8 mouse cellular contexts compared by ENCODE assay signal in genomic region chrX:75673920-75674665, GRCm38 (mm10).
DNase-seq lines count a peak whose midpoint lies in the region; ATAC-seq and TF ChIP-seq lines count a peak whose summit lies in the region.

No protein-coding gene starts in this region.

- H3K9me3 ChIP-seq in embryonic facial prominence, embryonic 13.5 days: no peaks in the 10 kb centered on the region
- H3K9me3 ChIP-seq in limb, embryonic 12.5 days: no peaks in the 10 kb centered on the region
- H3K9me3 ChIP-seq in midbrain, embryonic 15.5 days: no peaks in the 10 kb centered on the region

- H3K27me3 ChIP-seq in embryonic facial prominence, embryonic 13.5 days: no peaks in the 10 kb centered on the region
- no peaks in the 10 kb centered on the region for H3K27me3 ChIP-seq in kidney, adult 2 months (replicated peaks; ENCODE audit: control insufficient read depth, insufficient read depth, low read length)
- H3K27me3 ChIP-seq in limb, embryonic 12.5 days: no peaks in the 10 kb centered on the region
- no peaks in the 10 kb centered on the region for H3K27me3 ChIP-seq in midbrain, embryonic 15.5 days (replicated peaks)
- H3K27me3 ChIP-seq in spleen, adult 2 months (ENCODE audit: control insufficient read depth, insufficient read depth, low read length): no peaks in the 10 kb centered on the region

- peak; percentile 95 for ATAC-seq in embryonic facial prominence, embryonic 13.5 days (ENCODE audit: insufficient number of reproducible peaks, insufficient read depth, low FRiP score, low TSS enrichment, low read depth)
- peak; percentile 98 for ATAC-seq in limb, embryonic 12.5 days (ENCODE audit: insufficient number of reproducible peaks, insufficient read depth, low FRiP score, low TSS enrichment, low read depth)
- peak; percentile 98 for ATAC-seq in midbrain, embryonic 15.5 days (replicated peaks)

- DNase-seq in 3134 (ENCODE audit: extremely low read depth, insufficient read length, low spot score): peak; percentile 81
- DNase-seq in adrenal gland, postnatal 36 days: peak; percentile 86 to 87
- DNase-seq in heart, adult 18-20 months: peak; percentile 95 to 97
- DNase-seq in kidney, adult 2 months: peak; percentile 98
- peak; percentile 85 to 97 for DNase-seq in spleen, adult 2 months (ENCODE audit: low read depth in 1 of 2, low spot score in 2 of 2)

- H3K4me2 ChIP-seq in embryonic facial prominence, embryonic 13.5 days: peak overlapping the region; percentile 48
- H3K4me2 ChIP-seq in limb, embryonic 12.5 days: peak overlapping the region; percentile 26
- H3K4me2 ChIP-seq in midbrain, embryonic 15.5 days: peak overlapping the region; percentile 41

- H3K36me3 ChIP-seq in embryonic facial prominence, embryonic 13.5 days: no peaks in the 10 kb centered on the region
- H3K36me3 ChIP-seq in kidney, adult 2 months (ENCODE audit: control insufficient read depth, insufficient read depth, low read length): no peaks in the 10 kb centered on the region
- no peaks in the 10 kb centered on the region for H3K36me3 ChIP-seq in limb, embryonic 12.5 days
- H3K36me3 ChIP-seq in midbrain, embryonic 15.5 days (replicated peaks): no peaks in the 10 kb centered on the region
- H3K36me3 ChIP-seq in spleen, adult 2 months (ENCODE audit: control insufficient read depth, insufficient read depth, low read length): no peaks in the 10 kb centered on the region

- 11% methylated on average over 23 of the region's 23 CpGs for WGBS in embryonic facial prominence, embryonic 13.5 days
- 1% methylated on average over 23 of the region's 23 CpGs for WGBS in kidney, adult 2 months
- 5% methylated on average over 23 of the region's 23 CpGs for WGBS in limb, embryonic 12.5 days
- 9% methylated on average over 23 of the region's 23 CpGs for WGBS in midbrain, embryonic 15.5 days
- WGBS in spleen, adult 2 months: 18% methylated on average over 23 of the region's 23 CpGs

- no peak overlapping the region for H3K9ac ChIP-seq in embryonic facial prominence, embryonic 13.5 days
- no peak overlapping the region for H3K9ac ChIP-seq in limb, embryonic 12.5 days (replicated peaks)
- no peak overlapping the region for H3K9ac ChIP-seq in midbrain, embryonic 15.5 days

- H3K4me1 ChIP-seq in embryonic facial prominence, embryonic 13.5 days: no peaks in the 10 kb centered on the region
- no peaks in the 10 kb centered on the region for H3K4me1 ChIP-seq in kidney, adult 2 months (ENCODE audit: control insufficient read depth, insufficient read depth, low read length)
- no peaks in the 10 kb centered on the region for H3K4me1 ChIP-seq in limb, embryonic 12.5 days (replicated peaks)
- H3K4me1 ChIP-seq in midbrain, embryonic 15.5 days: no peaks in the 10 kb centered on the region
- no peaks in the 10 kb centered on the region for H3K4me1 ChIP-seq in spleen, adult 2 months (ENCODE audit: control insufficient read depth, insufficient read depth, insufficient read length)

- no peak overlapping the region for H3K27ac ChIP-seq in embryonic facial prominence, embryonic 13.5 days
- no peak overlapping the region for H3K27ac ChIP-seq in kidney, adult 2 months (ENCODE audit: insufficient read depth, low read depth, low read length)
- H3K27ac ChIP-seq in limb, embryonic 12.5 days: no peak overlapping the region
- H3K27ac ChIP-seq in midbrain, embryonic 15.5 days: no peak overlapping the region
- H3K27ac ChIP-seq in spleen, adult 2 months (ENCODE audit: insufficient read depth, low read length): no peak overlapping the region

- peak; percentile 53; the same call in 1 of the 2 replicates for TF ChIP-seq CTCF in kidney, adult 2 months (conservative IDR thresholded peaks at IDR 0.05; ENCODE audit: insufficient read depth, insufficient read length, low read depth, low read length)
- TF ChIP-seq CTCF in spleen, adult 2 months (IDR thresholded peaks at IDR 0.05; ENCODE audit: extremely low read depth, insufficient read depth, insufficient read length, insufficient replicate concordance): peak; percentile 49; the same call in 1 of the 2 replicates

- no peak for TF ChIP-seq POLR2A in kidney, adult 2 months (IDR thresholded peaks at IDR 0.05; ENCODE audit: low read depth, low read length)
- no peak for TF ChIP-seq POLR2A in spleen, adult 2 months (IDR thresholded peaks at IDR 0.05; ENCODE audit: low read depth, low read length)

- H3K4me3 ChIP-seq in embryonic facial prominence, embryonic 13.5 days: peak overlapping the region; percentile 40
- H3K4me3 ChIP-seq in kidney, adult 2 months (ENCODE audit: insufficient read depth, low read depth, low read length): no peak overlapping the region
- peak overlapping the region; percentile 30 for H3K4me3 ChIP-seq in limb, embryonic 12.5 days (replicated peaks)
- H3K4me3 ChIP-seq in midbrain, embryonic 15.5 days: peak overlapping the region; percentile 36
- peak overlapping the region; percentile 41; the same call in 1 of the 2 replicates for H3K4me3 ChIP-seq in spleen, adult 2 months (ENCODE audit: extremely low read depth, insufficient read depth, insufficient read length)
